Comparison of ENCODE assay signal across 17 mouse cellular contexts in genomic region chr13:102842715-102843114, GRCm38 (mm10).
DNase-seq lines count a peak whose midpoint lies in the region; ATAC-seq and TF ChIP-seq lines count a peak whose summit lies in the region.
"Had no signal": no experiment of that assay in that cellular context is flagged by ENCODE, and none has a peak within 500 bp of the region (broad histone marks: within the 10 kb centered on the region; RNA-seq: fewer than 3 reads in every experiment).

No protein-coding gene starts in this region.

- no peaks in the 10 kb centered on the region for H3K36me3 ChIP-seq in forebrain, embryonic 11.5 days (ENCODE audit: control insufficient read depth, insufficient read depth, low read length)
- H3K36me3 ChIP-seq in forebrain, embryonic 16.5 days (ENCODE audit: control insufficient read depth, insufficient read depth) = no peaks in the 10 kb centered on the region
- H3K36me3 ChIP-seq in hindbrain, embryonic 11.5 days (ENCODE audit: control insufficient read depth, insufficient read depth, low read length) = no peaks in the 10 kb centered on the region
- H3K36me3 ChIP-seq in hindbrain, embryonic 13.5 days = no peaks in the 10 kb centered on the region
- no peaks in the 10 kb centered on the region for H3K36me3 ChIP-seq in neural tube, embryonic 11.5 days (ENCODE audit: control insufficient read depth, insufficient read depth, low read length)
- no peaks in the 10 kb centered on the region for H3K36me3 ChIP-seq in neural tube, embryonic 15.5 days
- no peaks in the 10 kb centered on the region for H3K36me3 ChIP-seq in kidney, adult 2 months (ENCODE audit: control insufficient read depth, insufficient read depth, low read length)

- intact Hi-C loops in left cerebral cortex, postnatal 4 days (cut with DNase I) = no loop called here

- ATAC-seq in forebrain, embryonic 11.5 days (replicated peaks; ENCODE audit: low FRiP score) = peak; percentile 48
- no peak for ATAC-seq in forebrain, embryonic 16.5 days
- peak; percentile 45; the same call in 1 of the 2 replicates for ATAC-seq in hindbrain, embryonic 11.5 days (ENCODE audit: low FRiP score)
- ATAC-seq in hindbrain, embryonic 13.5 days (ENCODE audit: low FRiP score) = no peak
- peak; percentile 65 for ATAC-seq in neural tube, embryonic 11.5 days (ENCODE audit: insufficient read depth, low FRiP score, low TSS enrichment)
- no peak for ATAC-seq in neural tube, embryonic 15.5 days (ENCODE audit: low FRiP score)

- no peak for TF ChIP-seq POLR2A in kidney, adult 2 months (IDR thresholded peaks at IDR 0.05; ENCODE audit: low read depth, low read length)

- no peaks in the 10 kb centered on the region for H3K9me3 ChIP-seq in forebrain, embryonic 11.5 days (ENCODE audit: control insufficient read depth, low read length)
- H3K9me3 ChIP-seq in forebrain, embryonic 16.5 days (ENCODE audit: control insufficient read depth, low read length) = no peaks in the 10 kb centered on the region
- H3K9me3 ChIP-seq in hindbrain, embryonic 11.5 days (ENCODE audit: control insufficient read depth, low read length) = no peaks in the 10 kb centered on the region
- H3K9me3 ChIP-seq in hindbrain, embryonic 13.5 days = no peaks in the 10 kb centered on the region
- no peaks in the 10 kb centered on the region for H3K9me3 ChIP-seq in neural tube, embryonic 11.5 days (ENCODE audit: control insufficient read depth, low read length)
- H3K9me3 ChIP-seq in neural tube, embryonic 15.5 days (replicated peaks) = no peaks in the 10 kb centered on the region
- H3K9me3 ChIP-seq: megakaryocyte, embryonic 14.5 days had no signal

- H3K4me3 ChIP-seq in forebrain, embryonic 11.5 days (ENCODE audit: low read depth, low read length) = no peak overlapping the region
- no peak overlapping the region for H3K4me3 ChIP-seq in forebrain, embryonic 16.5 days (replicated peaks; ENCODE audit: low read length)
- no peak overlapping the region for H3K4me3 ChIP-seq in hindbrain, embryonic 11.5 days (ENCODE audit: low read depth, low read length)
- no peak overlapping the region for H3K4me3 ChIP-seq in hindbrain, embryonic 13.5 days
- H3K4me3 ChIP-seq in neural tube, embryonic 11.5 days (ENCODE audit: low read depth, low read length) = no peak overlapping the region
- H3K4me3 ChIP-seq in neural tube, embryonic 15.5 days (replicated peaks) = no peak overlapping the region
- H3K4me3 ChIP-seq in kidney, adult 2 months (ENCODE audit: insufficient read depth, low read depth, low read length) = no peak overlapping the region
- H3K4me3 ChIP-seq: megakaryocyte, embryonic 14.5 days had no signal

- peaks cover 8% of the 10 kb centered on the region for H3K4me1 ChIP-seq in forebrain, embryonic 11.5 days (replicated peaks; ENCODE audit: control insufficient read depth, insufficient read depth, low read length)
- peaks cover 8% of the 10 kb centered on the region for H3K4me1 ChIP-seq in forebrain, embryonic 16.5 days (replicated peaks; ENCODE audit: control insufficient read depth, insufficient read depth, low read length)
- H3K4me1 ChIP-seq in hindbrain, embryonic 11.5 days (replicated peaks; ENCODE audit: control insufficient read depth, insufficient read depth, low read length) = 0 out of 2 replicates have a peak, but pooled peaks cover 3% of the 10 kb centered on the region
- H3K4me1 ChIP-seq in hindbrain, embryonic 13.5 days (replicated peaks) = peaks cover 6% of the 10 kb centered on the region
- H3K4me1 ChIP-seq in neural tube, embryonic 11.5 days (ENCODE audit: control insufficient read depth, insufficient read depth, low read length) = peaks cover 5% of the 10 kb centered on the region
- 0 out of 2 replicates have a peak, but pooled peaks cover 4% of the 10 kb centered on the region for H3K4me1 ChIP-seq in neural tube, embryonic 15.5 days
- 0 out of 2 replicates have a peak, but pooled peaks cover 3% of the 10 kb centered on the region for H3K4me1 ChIP-seq in kidney, adult 2 months (ENCODE audit: control insufficient read depth, insufficient read depth, low read length)

- no peak overlapping the region for H3K4me2 ChIP-seq in forebrain, embryonic 11.5 days (ENCODE audit: low read depth, low read length, severe bottlenecking)
- no peak overlapping the region for H3K4me2 ChIP-seq in forebrain, embryonic 16.5 days (ENCODE audit: low read length)
- H3K4me2 ChIP-seq in hindbrain, embryonic 11.5 days (replicated peaks; ENCODE audit: low read depth, low read length) = no peak overlapping the region
- H3K4me2 ChIP-seq in hindbrain, embryonic 13.5 days = no peak overlapping the region
- no peak overlapping the region for H3K4me2 ChIP-seq in neural tube, embryonic 11.5 days (ENCODE audit: low read depth)
- H3K4me2 ChIP-seq in neural tube, embryonic 15.5 days = no peak overlapping the region
- H3K4me2 ChIP-seq: hindbrain, embryonic 14.5 days; liver, embryonic 11.5 days had no signal

- 72% methylated on average over 2 of the region's 2 CpGs for WGBS in forebrain, embryonic 11.5 days
- WGBS in forebrain, embryonic 16.5 days = 50% methylated on average over 2 of the region's 2 CpGs
- 61% methylated on average over 2 of the region's 2 CpGs for WGBS in hindbrain, embryonic 11.5 days
- 49% methylated on average over 2 of the region's 2 CpGs for WGBS in hindbrain, embryonic 13.5 days
- WGBS in neural tube, embryonic 11.5 days = 67% methylated on average over 2 of the region's 2 CpGs
- 45% methylated on average over 2 of the region's 2 CpGs for WGBS in neural tube, embryonic 15.5 days
- WGBS in kidney, adult 2 months = 88% methylated on average over 2 of the region's 2 CpGs

- 0 out of 2 replicates have a peak overlapping the region, but pooled peaks have one; percentile 18 for H3K27ac ChIP-seq in forebrain, embryonic 11.5 days (ENCODE audit: low read depth, low read length)
- no peak overlapping the region; the same call in 1 of the 2 replicates for H3K27ac ChIP-seq in forebrain, embryonic 16.5 days (ENCODE audit: low read length)
- H3K27ac ChIP-seq in hindbrain, embryonic 11.5 days (ENCODE audit: low read depth, low read length) = no peak overlapping the region
- no peak overlapping the region for H3K27ac ChIP-seq in hindbrain, embryonic 13.5 days
- H3K27ac ChIP-seq in neural tube, embryonic 11.5 days (ENCODE audit: low read depth, low read length) = no peak overlapping the region
- H3K27ac ChIP-seq in neural tube, embryonic 15.5 days (replicated peaks) = no peak overlapping the region
- no peak overlapping the region for H3K27ac ChIP-seq in kidney, adult 2 months (ENCODE audit: insufficient read depth, low read depth, low read length)
- H3K27ac ChIP-seq: hindbrain, embryonic 14.5 days had no signal

- no peak overlapping the region for H3K9ac ChIP-seq in forebrain, embryonic 11.5 days (ENCODE audit: low read length)
- H3K9ac ChIP-seq in forebrain, embryonic 16.5 days (replicated peaks; ENCODE audit: low read depth, low read length) = no peak overlapping the region
- H3K9ac ChIP-seq in hindbrain, embryonic 11.5 days (ENCODE audit: low read depth, low read length) = no peak overlapping the region
- H3K9ac ChIP-seq in hindbrain, embryonic 13.5 days = no peak overlapping the region
- no peak overlapping the region for H3K9ac ChIP-seq in neural tube, embryonic 11.5 days (ENCODE audit: low read length)
- H3K9ac ChIP-seq in neural tube, embryonic 15.5 days (replicated peaks) = no peak overlapping the region
- H3K9ac ChIP-seq: hindbrain, embryonic 14.5 days had no signal

- DNase-seq in forebrain, embryonic 11.5 days (ENCODE audit: low spot score) = no peak
- no peak for DNase-seq in hindbrain, embryonic 11.5 days (ENCODE audit: low spot score)
- DNase-seq in neural tube, embryonic 11.5 days (ENCODE audit: low spot score) = peak; percentile 24
- no peak for DNase-seq in kidney, adult 2 months
- no peak for DNase-seq in left cerebral cortex, postnatal 4 days
- DNase-seq: adrenal gland, adult 8-10 months; B cell, adult 2 months; cerebellum, adult 18-20 months; gastrocnemius, postnatal 36 days; right cerebral cortex, postnatal 25 days; thymus, postnatal 4 days had no signal

- no peaks in the 10 kb centered on the region for H3K27me3 ChIP-seq in forebrain, embryonic 11.5 days (ENCODE audit: control insufficient read depth, insufficient read depth, low read length)
- no peaks in the 10 kb centered on the region for H3K27me3 ChIP-seq in forebrain, embryonic 16.5 days (replicated peaks; ENCODE audit: control insufficient read depth, insufficient read depth, low read length)
- H3K27me3 ChIP-seq in hindbrain, embryonic 11.5 days (ENCODE audit: control insufficient read depth, insufficient read depth, low read length) = no peaks in the 10 kb centered on the region
- no peaks in the 10 kb centered on the region for H3K27me3 ChIP-seq in hindbrain, embryonic 13.5 days
- no peaks in the 10 kb centered on the region for H3K27me3 ChIP-seq in neural tube, embryonic 11.5 days (ENCODE audit: control insufficient read depth, insufficient read depth, low read length)
- H3K27me3 ChIP-seq in neural tube, embryonic 15.5 days (replicated peaks) = no peaks in the 10 kb centered on the region
- no peaks in the 10 kb centered on the region for H3K27me3 ChIP-seq in kidney, adult 2 months (replicated peaks; ENCODE audit: control insufficient read depth, insufficient read depth, low read length)
- H3K27me3 ChIP-seq: megakaryocyte, embryonic 14.5 days had no signal

- no peak for TF ChIP-seq CTCF in kidney, adult 2 months (conservative IDR thresholded peaks at IDR 0.05; ENCODE audit: insufficient read depth, insufficient read length, low read depth, low read length)

Comparison
In these comparisons a context has a peak if more than half of its experiments do, and no peak if none do; other contexts are left out.
1. ATAC-seq: peak in forebrain, embryonic 11.5 days (single experiment), hindbrain, embryonic 11.5 days (single experiment) and neural tube, embryonic 11.5 days (single experiment); none in forebrain, embryonic 16.5 days (single experiment), hindbrain, embryonic 13.5 days (single experiment) and neural tube, embryonic 15.5 days (single experiment).